Mouse (Mus musculus) c-Kit-positive CD71-positive TER-119-positive erythroid progenitor cells, embryonic 14.5 days (primary cell): ENCODE data around the gene Sh3rf1.

Source experiments
- DNase-seq: peaks from one replicate; pipeline ENCODE4 v3.0.0-alpha.2; 2013; ENCODE audit warnings: low spot score

Sh3rf1 gene

DNA sequence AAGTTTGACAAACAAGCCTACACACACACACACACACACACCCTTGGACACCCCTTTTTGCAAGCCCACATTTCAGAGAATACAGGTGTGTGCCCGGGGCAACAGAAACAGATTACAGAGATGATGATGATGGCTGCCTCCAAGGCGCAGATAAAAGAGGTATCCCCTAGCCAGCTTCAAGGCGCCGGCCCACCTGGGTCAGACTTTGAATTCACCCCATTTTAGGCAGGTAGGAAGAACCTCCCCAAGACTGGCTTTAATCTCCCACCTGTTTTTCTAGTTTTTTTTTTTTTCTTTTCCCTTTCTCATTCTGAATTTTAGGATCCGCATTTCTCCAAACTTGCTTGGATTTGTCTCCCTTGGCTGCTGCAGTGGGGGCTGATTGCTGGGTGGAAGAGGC is 389 bp upstream of the Sh3rf1 start:
- DNase-seq: no peak

DNA sequence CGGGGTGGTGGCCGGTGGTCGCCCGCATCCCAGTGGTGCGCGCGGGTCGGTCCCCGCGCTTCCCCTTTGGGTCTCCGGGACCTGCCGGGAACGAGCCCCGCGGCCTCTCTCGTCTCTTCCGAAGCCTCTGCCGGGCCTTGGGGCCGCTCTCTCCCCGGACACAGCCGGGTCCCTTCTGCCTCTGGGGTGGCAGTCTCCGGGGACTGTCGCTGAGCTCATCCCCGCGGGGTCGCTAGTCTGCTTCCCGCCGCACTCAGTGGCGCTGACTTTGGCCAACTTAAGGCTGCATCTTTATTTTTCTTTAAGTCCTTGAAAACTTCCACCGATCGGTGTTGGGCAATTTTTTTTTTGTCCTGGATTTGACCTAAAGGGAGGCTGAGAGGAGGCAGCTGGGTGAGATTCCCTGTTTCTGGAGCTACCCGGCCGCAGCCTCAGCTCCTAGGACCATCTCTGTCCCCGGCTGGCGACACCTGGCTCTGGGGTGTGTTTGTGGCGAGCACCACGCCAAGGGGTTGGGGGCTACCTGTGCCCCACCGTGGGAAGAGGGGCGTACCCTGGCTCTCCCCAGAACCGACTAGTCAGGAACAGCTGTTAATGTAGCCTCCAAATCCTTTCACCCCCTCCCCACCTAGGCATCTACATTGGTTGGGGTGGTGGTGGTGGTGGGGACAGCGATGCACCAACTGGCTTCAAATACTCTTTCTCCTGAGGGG is 864 bp downstream of the Sh3rf1 start:
- DNase-seq: peak; percentile 15

DNA sequence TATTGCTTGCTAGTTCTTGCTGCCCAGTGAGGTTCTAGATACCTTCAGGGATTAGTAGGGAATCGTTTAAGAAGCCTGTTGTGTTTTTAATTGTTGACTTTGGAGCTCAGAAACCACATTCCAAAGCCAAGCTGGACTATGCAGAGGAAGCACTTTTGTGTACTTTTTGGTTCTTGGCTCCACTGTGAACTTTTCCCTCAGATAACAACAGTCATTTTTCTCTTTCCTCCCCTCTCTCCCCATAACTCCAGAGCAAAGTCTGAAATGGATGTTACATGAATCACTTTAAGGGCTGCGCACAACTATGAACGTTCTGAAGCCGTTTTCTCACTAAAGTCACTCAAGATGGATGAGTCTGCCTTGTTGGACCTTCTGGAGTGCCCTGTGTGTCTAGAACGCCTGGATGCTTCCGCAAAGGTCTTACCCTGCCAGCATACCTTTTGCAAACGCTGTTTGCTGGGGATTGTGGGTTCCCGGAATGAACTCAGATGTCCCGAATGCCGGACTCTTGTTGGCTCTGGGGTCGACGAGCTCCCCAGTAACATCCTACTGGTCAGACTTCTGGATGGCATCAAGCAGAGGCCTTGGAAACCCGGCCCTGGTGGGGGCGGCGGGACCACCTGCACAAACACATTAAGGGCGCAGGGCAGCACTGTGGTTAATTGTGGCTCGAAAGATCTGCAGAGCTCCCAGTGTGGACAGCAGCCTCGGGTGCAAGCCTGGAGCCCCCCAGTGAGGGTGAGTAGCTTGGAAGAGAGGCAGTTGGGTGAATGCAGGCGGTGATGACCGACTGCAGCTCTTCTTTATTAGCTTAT is 2.1 kb downstream of the Sh3rf1 start:
- no peak for DNase-seq

DNA sequence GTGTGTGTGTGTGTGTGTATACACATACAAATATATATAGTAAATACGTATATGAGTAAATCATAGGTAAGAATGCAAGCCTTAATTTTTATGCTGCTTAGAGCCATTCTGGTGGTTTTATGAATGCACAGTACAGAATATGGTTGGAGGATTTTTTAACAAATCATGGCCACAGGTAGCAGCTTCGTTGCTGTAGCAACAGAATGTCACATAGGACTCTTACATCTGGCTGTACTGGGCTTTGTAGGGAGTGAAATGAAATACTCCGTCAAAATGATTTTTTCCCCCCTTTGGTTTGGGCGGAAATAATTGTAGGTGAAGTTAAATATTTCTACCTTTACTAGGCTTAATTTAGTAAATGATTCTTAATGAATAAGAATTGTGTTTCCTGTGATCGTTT is 3.0 kb downstream of the Sh3rf1 start:
- no peak for DNase-seq

DNA sequence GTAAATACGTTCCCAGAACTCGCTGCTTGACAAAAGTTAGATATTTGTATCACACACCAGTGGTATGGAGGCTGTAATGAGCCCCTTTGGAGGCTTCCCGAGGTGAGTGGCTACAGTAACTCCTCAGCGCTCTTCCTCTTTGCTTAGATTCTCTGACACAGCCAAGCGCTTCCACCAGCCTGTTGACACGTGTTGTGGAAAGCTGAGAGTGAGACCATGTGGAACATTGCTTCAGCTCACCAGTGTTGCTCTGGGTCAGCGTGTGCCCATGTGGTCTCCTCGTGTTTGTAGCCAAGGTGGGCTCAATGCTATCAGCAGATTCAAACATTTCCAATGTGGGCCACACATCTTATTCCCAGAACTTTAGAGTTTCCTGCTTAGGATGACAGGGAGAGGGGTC is 5.0 kb downstream of the Sh3rf1 start:
- DNase-seq: no peak

DNA sequence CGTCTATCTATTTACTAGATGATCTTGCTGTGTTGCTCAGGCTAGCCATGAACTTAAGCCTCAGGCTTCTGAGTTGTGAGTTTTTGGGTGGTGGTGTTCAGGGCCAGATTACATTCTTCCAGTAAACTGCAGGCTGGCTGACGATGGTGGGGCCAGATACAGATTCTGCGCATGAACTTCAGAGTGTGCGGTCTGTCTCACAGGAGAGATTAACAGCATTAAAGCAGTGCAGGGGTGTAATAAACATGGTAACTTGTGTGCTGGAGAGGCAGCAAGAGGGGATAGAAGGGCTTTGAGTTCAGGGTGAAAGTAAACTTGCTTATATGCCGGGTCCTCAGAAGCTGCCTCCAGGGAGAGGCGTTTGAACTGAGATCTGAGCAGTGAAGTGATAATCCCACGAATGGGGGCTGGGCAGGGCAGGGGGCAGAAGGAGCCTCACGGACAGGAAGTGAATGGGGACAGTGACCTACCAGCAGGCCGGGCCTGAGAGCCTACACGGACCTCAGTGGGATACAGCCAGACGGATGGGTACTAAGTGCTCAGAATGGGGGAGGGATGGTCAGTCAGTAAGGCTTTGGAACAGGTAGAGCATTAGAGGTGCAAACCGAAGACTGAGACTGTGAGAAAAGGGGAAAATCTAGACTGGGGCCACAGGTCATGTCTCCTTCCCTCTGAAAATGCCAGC is 6.0 kb downstream of the Sh3rf1 start:
- DNase-seq: no peak

DNA sequence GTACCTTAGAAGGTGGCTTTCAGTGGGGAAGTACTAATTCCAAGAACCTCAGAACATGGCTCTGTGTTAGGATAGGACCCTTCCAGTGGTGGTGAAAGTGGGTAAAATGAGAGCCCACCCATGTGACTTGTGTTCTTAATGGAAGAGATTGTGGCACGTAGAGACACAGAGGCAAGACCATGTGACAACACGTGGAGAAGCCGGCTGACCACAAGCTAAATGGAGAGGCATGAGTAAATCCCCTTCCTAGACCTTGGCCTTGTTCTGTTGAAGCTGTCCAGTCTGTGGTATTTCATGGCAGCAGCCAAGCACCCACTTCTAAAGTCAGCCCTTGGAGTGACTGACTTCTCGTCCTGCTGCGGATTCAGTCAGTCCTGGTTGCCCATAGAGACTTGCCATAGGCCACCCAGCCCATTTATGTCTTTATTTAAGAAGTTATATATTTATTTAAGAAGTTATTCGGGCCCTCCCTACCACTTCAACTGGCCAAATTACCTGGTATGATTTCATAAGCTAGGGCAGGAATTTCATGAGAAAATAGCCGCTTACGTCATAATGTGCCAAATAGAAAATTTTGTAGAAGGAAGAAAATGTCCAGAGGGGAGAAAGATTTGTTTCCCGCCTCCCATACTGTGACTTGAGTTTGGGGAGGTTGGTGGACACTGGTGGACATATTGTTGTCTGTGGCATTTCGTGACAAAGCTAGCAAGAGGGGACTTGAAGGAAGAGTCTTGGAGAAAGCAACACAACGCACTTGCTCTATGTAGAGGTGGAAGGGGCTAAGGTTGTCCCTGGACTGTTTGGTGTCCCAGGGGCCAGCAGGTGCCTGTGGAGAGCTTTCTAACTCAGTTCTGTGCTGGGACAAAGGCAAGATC is 7.4 kb downstream of the Sh3rf1 start:
- no peak for DNase-seq

DNA sequence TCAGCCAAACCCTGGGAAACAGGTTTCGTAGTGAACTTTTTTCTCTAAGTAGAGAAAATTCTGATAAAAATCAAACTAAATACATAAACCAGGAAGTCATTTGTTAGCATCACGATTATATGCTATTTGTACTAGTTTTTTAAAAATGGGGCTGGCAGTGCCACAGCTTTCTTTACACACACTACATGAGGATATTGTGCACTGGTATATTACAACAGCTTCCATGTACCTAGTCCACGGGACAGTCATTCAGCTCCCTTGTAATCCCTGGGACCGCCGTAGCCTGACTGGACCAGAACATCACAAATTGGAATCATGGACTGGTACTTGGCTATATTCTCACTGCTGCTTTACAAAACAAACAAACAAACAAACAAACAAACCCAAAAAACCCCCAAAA is 11.8 kb downstream of the Sh3rf1 start:
- DNase-seq: no peak

DNA sequence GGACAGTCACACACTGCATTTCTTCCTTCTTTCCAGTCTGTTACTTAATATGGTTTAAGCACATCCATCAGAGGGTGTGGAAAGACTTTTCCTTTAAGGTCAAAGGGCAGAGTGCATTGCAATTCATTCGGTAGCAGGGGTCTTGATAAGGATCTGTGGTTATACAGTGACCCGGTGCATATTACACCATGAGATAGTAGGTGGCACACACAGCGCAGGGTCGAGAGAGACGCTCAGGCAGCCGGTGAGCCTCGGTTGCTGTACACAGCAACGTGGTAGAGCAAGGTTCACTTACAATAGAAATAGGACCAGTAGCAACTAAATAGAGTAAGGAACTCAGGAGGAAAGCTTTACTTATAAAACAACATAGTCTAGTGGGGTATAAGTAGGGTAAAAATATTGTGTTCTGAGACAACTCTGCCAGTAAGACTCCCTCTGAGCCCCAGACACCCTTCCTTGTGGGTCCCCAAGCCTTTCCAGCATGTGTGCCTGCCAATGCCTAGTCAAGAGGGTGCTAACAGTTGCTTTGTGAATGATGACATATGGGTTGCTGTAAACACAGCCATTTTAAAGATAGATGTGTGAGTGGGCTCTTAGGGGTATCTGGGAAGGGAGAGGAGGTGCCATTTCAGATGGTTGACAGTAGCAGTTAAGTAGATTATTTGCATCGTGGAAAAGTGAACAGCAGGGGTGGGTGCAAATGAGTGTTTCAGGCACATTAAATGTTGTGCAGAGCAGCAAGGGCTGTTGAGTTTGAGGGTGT is 13.0 kb downstream of the Sh3rf1 start:
- no peak for DNase-seq

DNA sequence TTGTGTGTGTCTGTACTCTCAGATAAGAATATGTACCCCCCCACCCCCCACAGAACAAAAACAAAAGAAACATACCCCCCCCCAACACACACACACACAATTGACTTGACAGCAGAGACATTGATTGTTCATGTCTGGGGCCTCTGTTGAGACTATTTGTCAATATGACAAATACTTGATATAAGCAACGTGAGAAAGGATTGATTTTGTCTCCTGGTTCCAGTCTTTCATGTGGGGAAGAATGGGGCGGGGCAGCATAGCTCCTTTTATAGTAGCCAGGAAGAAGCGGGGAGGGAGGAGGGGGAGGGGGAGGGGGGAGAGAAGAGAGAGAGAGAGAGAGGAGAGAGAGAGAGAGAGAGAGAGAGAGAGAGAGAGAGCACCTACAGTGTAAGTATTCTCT is 15.9 kb downstream of the Sh3rf1 start:
- no peak for DNase-seq

DNA sequence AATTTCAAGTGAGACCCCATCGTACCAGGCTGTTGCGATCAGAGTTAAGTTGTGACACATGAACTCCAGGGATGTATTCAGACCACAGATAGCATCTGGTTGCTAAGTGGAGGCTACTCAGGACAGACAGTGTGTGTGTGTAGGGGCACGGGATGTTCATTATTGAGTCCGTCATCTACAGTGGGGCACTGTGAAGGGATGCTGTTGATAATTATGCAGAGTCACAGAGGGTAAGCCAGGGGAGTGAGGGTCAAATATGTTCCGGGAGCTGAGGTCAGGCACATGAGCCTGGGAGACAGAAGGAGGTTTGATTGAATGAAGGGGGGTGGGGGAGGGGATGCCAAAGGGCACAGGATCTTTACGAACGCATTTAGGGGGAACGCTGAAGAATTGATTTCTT is 17.6 kb downstream of the Sh3rf1 start:
- no peak for DNase-seq

DNA sequence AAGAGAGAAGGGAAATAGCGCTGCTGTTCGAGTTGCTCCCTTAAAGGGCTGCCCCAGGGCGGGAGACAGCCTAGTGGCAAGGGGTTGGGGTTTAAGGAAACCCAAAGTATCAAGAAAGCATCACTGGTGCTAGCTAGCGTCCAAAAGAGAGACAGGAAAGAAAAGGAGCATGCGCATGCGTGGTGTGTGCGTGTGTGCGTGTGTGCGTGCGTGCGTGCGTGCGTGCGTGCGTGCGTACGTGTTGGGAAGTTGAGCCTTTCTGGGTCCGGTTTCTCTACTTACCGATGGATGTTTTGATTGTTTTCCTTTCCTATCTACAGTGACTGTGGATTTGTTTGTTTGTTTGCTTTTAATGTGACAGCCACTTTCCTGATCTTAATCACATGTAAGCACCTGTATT is 19.2 kb downstream of the Sh3rf1 start:
- DNase-seq: no peak

DNA sequence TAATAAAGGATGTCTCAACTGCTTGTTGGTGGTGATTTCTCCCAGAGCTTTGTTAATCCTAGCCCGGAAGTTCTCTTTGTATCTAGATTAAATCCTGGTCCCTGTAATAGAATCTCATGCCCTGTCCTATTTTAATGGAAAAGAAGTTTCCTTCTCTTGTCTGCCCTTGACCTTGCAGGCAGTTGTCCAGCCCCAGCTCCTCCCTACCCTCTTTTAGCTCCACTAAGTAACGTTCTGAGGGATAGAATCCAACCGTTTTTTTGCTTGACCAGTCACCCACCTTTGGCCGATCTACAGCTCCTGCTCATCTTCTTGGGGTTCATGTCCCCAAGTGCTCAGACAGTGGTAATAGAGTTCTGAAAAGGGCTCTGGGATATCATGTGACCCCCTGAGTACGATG is 19.8 kb downstream of the Sh3rf1 start:
- DNase-seq: no peak

DNA sequence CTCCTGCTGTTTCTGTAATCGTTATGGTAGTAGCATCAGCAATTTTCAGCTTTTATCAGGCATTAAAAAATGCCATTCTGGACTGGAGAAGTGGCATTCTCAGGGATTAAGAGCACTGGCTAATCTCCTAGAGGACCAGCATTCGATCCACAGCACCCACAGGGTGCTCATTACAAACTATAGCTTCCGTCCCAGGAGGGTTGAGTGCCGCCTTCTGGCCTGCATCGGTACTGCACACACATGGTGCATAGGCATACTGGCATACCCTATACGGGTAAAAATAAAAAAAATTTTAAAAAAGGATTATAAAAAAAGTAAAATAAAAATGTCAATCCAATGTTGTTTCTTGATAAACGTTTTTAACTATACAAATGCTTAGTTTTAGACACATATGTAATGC is 20.5 kb downstream of the Sh3rf1 start:
- DNase-seq: no peak

DNA sequence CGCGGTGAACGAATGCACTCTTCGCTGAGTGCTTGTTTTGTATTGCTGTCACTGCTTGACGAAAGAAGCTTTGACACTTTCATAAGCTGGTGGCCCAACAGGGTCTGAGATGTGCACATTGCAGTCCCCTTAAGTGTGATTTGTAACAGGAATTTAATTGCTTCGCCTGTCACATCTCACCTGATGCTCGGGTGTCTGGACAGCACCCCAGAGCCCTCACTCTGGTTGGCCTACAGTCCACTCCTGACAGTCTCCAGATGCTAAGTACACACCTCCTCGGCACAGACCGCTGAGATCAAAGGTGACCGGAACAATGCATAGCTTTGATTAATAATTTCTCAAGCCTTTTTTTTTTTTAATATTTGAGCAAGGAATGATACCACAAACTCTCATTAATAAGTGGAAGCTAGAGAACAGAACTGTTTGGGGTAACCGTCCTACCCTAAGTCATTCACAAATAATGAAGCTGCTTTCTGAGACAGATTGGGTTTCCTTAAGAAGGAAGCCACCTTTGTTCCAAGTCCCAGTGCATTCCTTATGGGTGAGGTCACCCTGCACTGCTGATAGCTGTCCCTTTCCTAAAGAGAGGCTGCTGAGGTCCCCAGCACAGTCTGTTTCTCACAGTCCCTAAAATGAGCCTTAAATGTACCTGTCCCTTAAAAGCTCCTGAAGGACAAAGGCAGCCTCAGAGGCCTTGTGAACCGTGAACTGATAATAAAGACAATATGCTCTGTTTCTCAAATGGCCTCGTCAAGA is 23.8 kb downstream of the Sh3rf1 start:
- DNase-seq: no peak

DNA sequence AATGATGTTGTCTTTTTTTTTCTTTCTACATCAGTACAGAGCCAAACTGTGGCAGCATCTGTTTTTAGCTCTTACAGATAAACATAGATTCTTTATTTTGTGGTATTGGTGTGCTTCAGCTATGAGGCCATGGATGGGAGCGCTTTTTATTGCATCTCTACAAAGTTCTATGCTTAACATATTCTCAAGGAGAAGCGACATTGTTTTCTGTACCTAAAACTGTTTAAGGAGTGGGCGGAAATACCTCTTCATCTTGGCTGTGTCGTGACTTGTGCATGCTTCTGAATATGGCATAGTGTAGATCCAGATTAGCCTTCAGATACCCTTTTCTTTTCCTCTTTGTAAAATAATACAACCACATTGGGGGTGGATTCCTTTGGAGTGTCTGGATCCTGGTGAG is 25.8 kb downstream of the Sh3rf1 start:
- DNase-seq: no peak

DNA sequence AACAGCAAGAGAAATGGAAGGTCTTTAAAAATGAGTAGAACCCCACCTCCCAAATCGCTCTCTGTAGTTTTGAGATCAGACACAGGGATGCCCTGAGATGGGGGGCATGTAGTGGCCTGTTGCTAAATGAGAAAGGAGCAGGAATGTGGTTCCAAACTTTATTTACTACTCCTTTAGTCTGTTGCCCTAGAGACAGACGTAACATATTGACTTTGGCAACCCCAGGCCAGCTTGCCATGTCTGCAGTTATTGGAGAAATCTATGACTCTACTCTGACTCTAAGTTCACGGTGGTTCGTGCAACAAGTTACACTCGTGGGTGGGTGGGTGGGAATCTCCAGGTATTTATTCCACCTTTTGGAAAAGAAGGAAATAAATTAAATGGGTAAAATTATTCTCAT is 30.5 kb downstream of the Sh3rf1 start:
- DNase-seq: no peak

DNA sequence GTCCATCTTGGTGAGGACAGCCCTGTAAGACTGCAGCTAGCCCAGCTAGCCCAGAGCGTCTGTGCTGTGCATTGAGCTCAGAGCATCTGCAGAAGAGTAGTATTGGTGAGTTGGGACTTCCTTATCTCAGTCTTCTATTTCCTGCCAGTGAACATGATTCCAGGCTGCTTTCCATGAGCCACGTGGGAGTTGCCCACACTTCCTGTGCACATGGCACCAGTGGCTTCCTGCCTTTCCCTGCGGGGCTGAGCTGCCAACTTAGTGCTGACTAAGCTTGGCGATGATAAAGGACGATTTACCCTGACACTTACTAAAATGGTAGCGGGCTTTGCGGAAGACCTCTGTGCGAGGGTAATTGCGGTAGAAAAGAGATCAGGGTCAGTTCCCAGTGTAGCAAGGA is 35.2 kb downstream of the Sh3rf1 start:
- no peak for DNase-seq

DNA sequence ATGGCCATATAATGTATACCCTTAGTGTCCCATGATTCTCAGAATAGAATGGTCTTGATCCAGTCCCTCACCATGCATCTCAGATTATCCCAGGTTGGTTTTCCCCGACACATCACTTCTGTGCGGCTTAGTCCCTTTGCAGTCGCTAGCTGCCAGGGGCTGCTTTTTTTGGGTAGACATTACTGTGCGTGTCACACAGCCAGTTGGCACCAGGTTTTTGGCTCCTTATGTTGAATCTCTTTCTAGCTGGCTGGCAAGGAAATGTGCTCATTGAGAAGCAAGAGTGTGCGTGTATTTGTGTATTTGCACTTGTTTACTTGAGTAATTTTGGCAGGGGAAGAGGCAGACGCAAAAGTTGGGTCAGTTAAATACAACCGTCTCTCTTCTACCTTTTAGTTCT is 35.9 kb downstream of the Sh3rf1 start:
- DNase-seq: no peak

DNA sequence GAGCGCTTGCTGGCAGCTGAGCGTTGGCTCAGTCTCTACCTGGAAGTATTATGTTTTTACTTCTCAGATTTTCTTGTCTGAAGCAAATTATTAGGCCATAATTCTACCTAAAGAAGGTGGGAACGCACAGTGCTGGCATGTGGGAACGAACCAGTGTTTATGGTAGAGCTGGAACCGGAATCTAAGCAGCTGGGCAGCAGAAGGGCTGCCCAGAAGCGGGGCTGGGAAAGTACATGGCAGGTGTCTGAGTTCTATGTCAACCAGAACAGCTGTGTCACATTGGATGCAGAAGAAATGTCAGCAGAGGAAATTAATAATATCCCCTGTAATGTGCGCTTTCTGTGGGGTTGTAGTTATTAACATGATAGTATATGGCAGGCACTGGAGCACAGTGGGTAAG is 36.9 kb downstream of the Sh3rf1 start:
- no peak for DNase-seq

DNA sequence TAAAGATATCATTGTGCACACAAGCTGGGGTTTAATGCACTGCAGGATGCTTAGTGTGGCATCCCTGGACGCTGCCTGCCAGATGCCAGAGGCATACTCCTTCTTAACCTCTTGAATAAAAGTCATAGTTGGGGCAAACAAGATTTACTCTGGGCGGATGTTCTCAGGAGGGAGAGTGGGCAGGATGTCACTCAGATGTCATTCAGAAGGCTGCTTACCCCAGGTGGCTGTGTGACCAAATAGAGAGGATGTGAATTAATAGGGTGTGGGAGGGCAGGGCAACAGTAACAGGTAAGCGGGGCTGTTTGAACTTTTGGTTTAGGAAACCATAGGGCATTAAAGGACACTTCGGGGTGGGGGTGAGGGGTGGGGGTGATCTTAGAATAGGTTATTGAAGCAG is 37.7 kb downstream of the Sh3rf1 start:
- no peak for DNase-seq
